Mouse (Mus musculus) kidney, postnatal 0 days (tissue): ENCODE measurements around the gene Rilpl1. TPM values are rescaled to one million over a fixed set of nuclear protein-coding genes. Genes with fewer than 3 reads are reported as not detected.
"Not testable (repeated sequence)": the region's sequence is repeated elsewhere in the genome, so short reads cannot be mapped to it uniquely, and the experiment has no call there.

Source experiments
- ATAC-seq: fragments of 200-750 bp; cut with Nextera tagmentation; replicated peaks from 2 replicates; pipeline ENCODE4 v1.8.0; 2017; ENCODE audit warnings: low read depth, moderate number of reproducible peaks, moderate TSS enrichment, moderate library complexity; ENCODE audit not compliant: low FRiP score
- DNase-seq: peaks from one replicate; pipeline ENCODE4 v3.0.0-alpha.2; 2016; ENCODE audit warnings: low spot score
- H3K27ac ChIP-seq: fragments of 300-500 bp; sonication (generic); 2 replicates; pipeline ENCODE4 v1.5.1; 2014; ENCODE audit warnings: mild to moderate bottlenecking
- H3K27me3 ChIP-seq: fragments of 300-500 bp; sonication (generic); 2 replicates; pipeline ENCODE4 v1.6.1; 2014; ENCODE audit warnings: low read length, mixed read lengths; ENCODE audit not compliant: insufficient read depth
- H3K36me3 ChIP-seq: fragments of 300-500 bp; sonication (generic); 2 replicates; pipeline ENCODE4 v1.6.1; 2014; ENCODE audit warnings: low read length, mixed read lengths; ENCODE audit not compliant: insufficient read depth
- H3K4me1 ChIP-seq: fragments of 300-500 bp; sonication (generic); replicated peaks from 2 replicates; pipeline ENCODE4 v1.6.1; 2014; ENCODE audit warnings: antibody characterized with exemption, low read length, mixed read lengths; ENCODE audit not compliant: insufficient read depth
- H3K4me2 ChIP-seq: fragments of 300-500 bp; sonication (generic); 2 replicates; pipeline ENCODE4 v1.6.1; 2014; ENCODE audit warnings: mild to moderate bottlenecking, low read length, moderate library complexity, mixed read lengths
- H3K4me3 ChIP-seq: fragments of 300-500 bp; sonication (generic); replicated peaks from 2 replicates; pipeline ENCODE4 v1.5.1; 2014; ENCODE audit warnings: low read depth, low read length
- H3K9ac ChIP-seq: fragments of 300-500 bp; sonication (generic); 2 replicates; pipeline ENCODE4 v1.6.1; 2014; ENCODE audit warnings: low read depth, low read length
- H3K9me3 ChIP-seq: fragments of 300-500 bp; sonication (generic); replicated peaks from 2 replicates; pipeline ENCODE4 v1.6.1; 2016; ENCODE audit warnings: low read length, inconsistent platforms, mixed read lengths
- CTCF ChIP-seq: IDR thresholded peaks from 2 replicates; pipeline ENCODE4 v1.5.1; 2016; ENCODE audit warnings: antibody characterized with exemption, low read depth, mild to moderate bottlenecking, moderate library complexity
- WGBS: fragments of 180-500 bp; shearing (Covaris S2); extraction: QIAGEN DNeasy Blood & Tissue Kit; methylation state at CpG from one replicate; pipeline ENCODE4 v1.1.7; 2014; 5-methylcytosine and 5-hydroxymethylcytosine counted together
- polyA plus RNA-seq: library from polyadenylated mRNA; unstranded; fragments of >200 nt; fragmentation: Nextera tagmentation; extraction: Ambion mirVana; gene quantifications from 2 replicates; pipeline ENCODE4 v1.2.1, GENCODE M21; 2015

Gene Rilpl1
- polyA plus RNA-seq, 1 experiment from 2014 or later, result 27.2 TPM

- no peak overlapping the region for H3K27ac ChIP-seq
- ATAC-seq, result 0 out of 2 replicates have a peak, but pooled peaks have one; percentile 10
- no peak overlapping the region for H3K4me3 ChIP-seq
- no peaks in the 10 kb centered on the region for H3K4me1 ChIP-seq
- no peak overlapping the region for H3K9ac ChIP-seq
- TF ChIP-seq CTCF, result no peak
- H3K27me3 ChIP-seq, result no peaks in the 10 kb centered on the region
- WGBS, result 85% methylated on average over 5 of the region's 5 CpGs
- no peak overlapping the region for H3K4me2 ChIP-seq
- H3K9me3 ChIP-seq, result no peaks in the 10 kb centered on the region
- H3K36me3 ChIP-seq, result peaks cover 31% of the 10 kb centered on the region
- no peak for DNase-seq
These were observed 67.7 kb downstream of the Rilpl1 start for GRCm38 (mm10) chr5:124463462-124463861.

- no peaks in the 10 kb centered on the region for H3K4me1 ChIP-seq
- peaks cover 33% of the 10 kb centered on the region for H3K36me3 ChIP-seq
- H3K4me2 ChIP-seq, result no peak overlapping the region
- TF ChIP-seq CTCF, result no peak
- no peak for ATAC-seq
- no peaks in the 10 kb centered on the region for H3K27me3 ChIP-seq
- no peak overlapping the region for H3K9ac ChIP-seq
- DNase-seq, result no peak
- H3K4me3 ChIP-seq, result no peak overlapping the region
- H3K27ac ChIP-seq, result no peak overlapping the region
- WGBS, result 92% methylated on average over 8 of the region's 8 CpGs
- H3K9me3 ChIP-seq, result no peaks in the 10 kb centered on the region
These were observed 68.7 kb downstream of the Rilpl1 start for GRCm38 (mm10) chr5:124462297-124463025.

DNA sequence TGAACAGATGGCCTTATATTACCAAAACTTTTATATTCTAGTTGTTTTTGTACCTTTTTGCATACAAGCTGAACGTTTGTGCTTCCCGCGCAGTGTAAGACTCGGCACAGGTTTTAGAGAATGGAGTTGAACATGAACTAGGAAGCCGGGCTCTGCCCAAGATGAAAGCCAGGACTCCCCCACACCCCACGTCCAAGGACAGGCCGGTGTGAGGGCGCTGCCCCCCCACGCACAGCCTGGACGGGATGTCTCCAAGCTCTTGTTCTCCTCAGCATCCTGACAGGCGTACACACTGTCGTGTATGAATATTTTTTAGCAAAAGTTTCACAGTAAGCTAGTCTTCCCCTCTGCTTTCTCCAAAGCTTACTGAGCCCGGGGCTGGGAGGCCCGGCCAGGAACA, 70.3 kb downstream of the Rilpl1 start:
- not testable (repeated sequence) for H3K9me3 ChIP-seq, H3K4me2 ChIP-seq, H3K9ac ChIP-seq, H3K27me3 ChIP-seq, H3K27ac ChIP-seq, DNase-seq, ATAC-seq, H3K4me3 ChIP-seq, H3K4me1 ChIP-seq
- peaks cover 45% of the 10 kb centered on the region for H3K36me3 ChIP-seq
- 86% methylated on average over 14 of the region's 14 CpGs for WGBS

DNA sequence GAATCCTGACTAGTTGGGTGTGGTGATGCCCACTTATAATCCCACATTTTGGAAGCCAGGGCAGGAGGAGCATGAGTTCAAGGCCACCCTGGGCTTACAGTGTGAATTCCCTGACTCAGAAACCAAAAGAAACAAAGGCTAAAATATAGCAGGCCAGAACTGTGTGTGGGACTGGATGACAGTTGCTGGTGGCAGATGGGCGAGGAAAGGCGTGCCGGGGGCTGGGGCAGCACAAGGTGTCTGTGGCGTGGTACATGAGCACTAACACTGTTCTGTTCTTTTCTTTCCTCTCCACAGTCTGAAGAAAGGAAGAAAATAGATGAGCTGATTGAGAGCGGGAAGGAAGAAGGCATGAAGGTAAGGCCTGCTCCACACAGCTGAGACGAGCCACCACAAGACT, 74.4 kb downstream of the Rilpl1 start:
- no peak overlapping the region for H3K27ac ChIP-seq
- no peak for TF ChIP-seq CTCF
- no peak overlapping the region for H3K4me3 ChIP-seq
- no peak overlapping the region for H3K4me2 ChIP-seq
- DNase-seq (no peak), ATAC-seq (no peak)
- H3K9ac ChIP-seq, result no peak overlapping the region
- no peaks in the 10 kb centered on the region; the same call in 1 of the 2 replicates for H3K4me1 ChIP-seq
- peaks cover 51% of the 10 kb centered on the region for H3K36me3 ChIP-seq
- WGBS, result 91% methylated on average over 6 of the region's 6 CpGs
- no peaks in the 10 kb centered on the region for H3K9me3 ChIP-seq
- no peaks in the 10 kb centered on the region for H3K27me3 ChIP-seq

DNA sequence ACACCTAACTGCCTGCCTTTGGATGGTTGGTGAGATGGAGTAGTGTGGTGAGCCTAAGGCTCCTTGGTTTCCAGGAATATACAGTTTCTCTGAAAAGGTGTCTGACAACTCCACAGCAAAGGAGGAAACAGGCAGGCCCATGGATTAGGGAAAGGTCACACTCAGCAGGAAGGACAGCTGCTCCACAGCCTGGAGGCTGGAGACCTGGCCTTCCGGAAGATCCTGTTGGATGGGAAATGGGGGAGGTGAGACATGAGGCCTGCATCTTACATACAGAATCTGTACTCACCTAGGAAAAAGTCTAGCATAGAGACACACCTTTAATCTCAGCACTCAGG, 77.1 kb downstream of the Rilpl1 start:
- 70% methylated on average over 1 of the region's 1 CpGs for WGBS
- ATAC-seq, result no peak
- H3K36me3 ChIP-seq, result peaks cover 69% of the 10 kb centered on the region
- H3K9ac ChIP-seq, result no peak overlapping the region
- no peaks in the 10 kb centered on the region; the same call in 1 of the 2 replicates for H3K4me1 ChIP-seq
- no peak overlapping the region for H3K4me3 ChIP-seq
- peak overlapping the region; percentile 63; the same call in 1 of the 2 replicates for H3K27ac ChIP-seq
- H3K27me3 ChIP-seq, result no peaks in the 10 kb centered on the region
- H3K4me2 ChIP-seq, result no peak overlapping the region
- no peaks in the 10 kb centered on the region for H3K9me3 ChIP-seq
- DNase-seq, result no peak
- TF ChIP-seq CTCF, result no peak

DNA sequence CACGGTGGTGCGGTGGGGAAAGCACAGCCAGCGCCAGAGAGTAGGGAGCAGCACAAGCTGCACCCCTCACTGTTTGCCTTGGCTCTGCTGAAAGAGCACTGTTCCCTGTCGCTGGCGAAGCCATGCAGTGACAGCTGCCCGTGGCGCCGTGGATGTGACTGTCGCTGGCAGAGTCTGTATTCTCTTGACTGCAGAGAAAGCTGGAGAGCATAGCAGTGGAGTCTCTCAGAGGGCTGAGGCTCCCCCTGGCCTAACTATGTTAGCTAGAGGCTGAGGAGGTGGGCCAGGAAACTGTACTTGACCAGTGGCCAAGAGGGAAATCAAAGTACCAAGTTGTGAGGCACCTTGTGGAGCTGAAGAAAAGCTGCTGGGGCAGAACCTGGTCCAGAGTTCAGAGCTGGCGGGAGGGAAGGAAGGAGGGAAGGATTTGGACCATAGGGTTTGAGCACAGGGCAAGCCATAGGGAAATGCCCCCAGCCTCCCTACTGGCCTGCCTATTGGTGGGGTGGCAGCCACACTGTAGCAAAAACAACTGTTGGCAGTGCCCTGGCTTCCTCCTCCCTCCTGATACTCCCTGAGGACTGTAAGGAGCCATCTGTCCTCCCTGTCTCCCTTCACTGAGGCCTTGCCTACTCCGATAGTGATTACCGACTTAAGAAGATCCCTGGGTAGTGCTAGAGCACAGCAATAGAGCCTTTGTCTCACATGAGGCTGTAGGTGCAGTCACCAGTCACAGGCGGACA, 77.7 kb downstream of the Rilpl1 start:
- peak overlapping the region; percentile 64 for H3K27ac ChIP-seq
- H3K9ac ChIP-seq, result no peak overlapping the region
- H3K36me3 ChIP-seq, result peaks cover 67% of the 10 kb centered on the region
- H3K27me3 ChIP-seq, result no peaks in the 10 kb centered on the region
- H3K4me3 ChIP-seq, result no peak overlapping the region
- no peak for TF ChIP-seq CTCF
- no peaks in the 10 kb centered on the region; the same call in 1 of the 2 replicates for H3K4me1 ChIP-seq
- no peaks in the 10 kb centered on the region for H3K9me3 ChIP-seq
- 84% methylated on average over 13 of the region's 13 CpGs for WGBS
- ATAC-seq (peak; percentile 69), DNase-seq (no peak)
- no peak overlapping the region for H3K4me2 ChIP-seq
